Mouse (Mus musculus) liver, embryonic 15.5 days (tissue): ENCODE measurements around the gene Actr3b. TPM values are rescaled to one million over a fixed set of nuclear protein-coding genes. Genes with fewer than 3 reads are reported as not detected.
"Not testable (repeated sequence)": the region's sequence is repeated elsewhere in the genome, so short reads cannot be mapped to it uniquely, and the experiment has no call there.

ENCODE experiments used
- ATAC-seq: fragments of 200-750 bp; cut with Nextera tagmentation; 2 replicates; pipeline ENCODE4 v1.8.0; 2017; ENCODE audit warnings: moderate number of reproducible peaks, mild to moderate bottlenecking, moderate library complexity; ENCODE audit not compliant: insufficient read depth
- H3K27ac ChIP-seq: fragments of 300-500 bp; sonication (generic); replicated peaks from 2 replicates; pipeline ENCODE4 v1.5.1; 2015; ENCODE audit warnings: mild to moderate bottlenecking, inconsistent platforms
- H3K27me3 ChIP-seq: fragments of 300-500 bp; sonication (generic); 2 replicates; pipeline ENCODE4 v1.6.1; 2015; ENCODE audit warnings: mild to moderate bottlenecking, inconsistent platforms
- H3K36me3 ChIP-seq: fragments of 300-500 bp; sonication (generic); replicated peaks from 2 replicates; pipeline ENCODE4 v1.6.1; 2015; ENCODE audit warnings: moderate library complexity, mild to moderate bottlenecking, inconsistent platforms
- H3K4me1 ChIP-seq: fragments of 300-500 bp; sonication (generic); replicated peaks from 2 replicates; pipeline ENCODE4 v1.6.1; 2015; ENCODE audit warnings: inconsistent platforms
- H3K4me2 ChIP-seq: fragments of 300-500 bp; sonication (generic); 2 replicates; pipeline ENCODE4 v1.6.1; 2015; ENCODE audit warnings: moderate library complexity, mild to moderate bottlenecking, inconsistent platforms
- H3K4me3 ChIP-seq: fragments of 300-500 bp; sonication (generic); replicated peaks from 2 replicates; pipeline ENCODE4 v1.5.1; 2015; ENCODE audit warnings: mild to moderate bottlenecking, inconsistent platforms
- H3K9ac ChIP-seq: fragments of 300-500 bp; sonication (generic); 2 replicates; pipeline ENCODE4 v1.6.1; 2015; ENCODE audit warnings: moderate library complexity, mild to moderate bottlenecking, inconsistent platforms
- H3K9me3 ChIP-seq: fragments of 300-500 bp; sonication (generic); replicated peaks from 2 replicates; pipeline ENCODE4 v1.6.1; 2016; ENCODE audit warnings: inconsistent platforms
- WGBS: fragments of 180-500 bp; shearing (Covaris S2); methylation state at CpG from one replicate; pipeline ENCODE4 v1.1.7; 2015; ENCODE audit warnings: mixed read lengths; ENCODE audit not compliant: insufficient replicate concordance; 5-methylcytosine and 5-hydroxymethylcytosine counted together
- polyA plus RNA-seq: library from polyadenylated mRNA; unstranded; fragments of >200 nt; fragmentation: Nextera tagmentation; extraction: Ambion mirVana; gene quantifications from 2 replicates; pipeline ENCODE4 v1.2.1, GENCODE M21; 2015

Actr3b gene
- 0.41 and 0.60 TPM in 2 replicates for polyA plus RNA-seq

DNA sequence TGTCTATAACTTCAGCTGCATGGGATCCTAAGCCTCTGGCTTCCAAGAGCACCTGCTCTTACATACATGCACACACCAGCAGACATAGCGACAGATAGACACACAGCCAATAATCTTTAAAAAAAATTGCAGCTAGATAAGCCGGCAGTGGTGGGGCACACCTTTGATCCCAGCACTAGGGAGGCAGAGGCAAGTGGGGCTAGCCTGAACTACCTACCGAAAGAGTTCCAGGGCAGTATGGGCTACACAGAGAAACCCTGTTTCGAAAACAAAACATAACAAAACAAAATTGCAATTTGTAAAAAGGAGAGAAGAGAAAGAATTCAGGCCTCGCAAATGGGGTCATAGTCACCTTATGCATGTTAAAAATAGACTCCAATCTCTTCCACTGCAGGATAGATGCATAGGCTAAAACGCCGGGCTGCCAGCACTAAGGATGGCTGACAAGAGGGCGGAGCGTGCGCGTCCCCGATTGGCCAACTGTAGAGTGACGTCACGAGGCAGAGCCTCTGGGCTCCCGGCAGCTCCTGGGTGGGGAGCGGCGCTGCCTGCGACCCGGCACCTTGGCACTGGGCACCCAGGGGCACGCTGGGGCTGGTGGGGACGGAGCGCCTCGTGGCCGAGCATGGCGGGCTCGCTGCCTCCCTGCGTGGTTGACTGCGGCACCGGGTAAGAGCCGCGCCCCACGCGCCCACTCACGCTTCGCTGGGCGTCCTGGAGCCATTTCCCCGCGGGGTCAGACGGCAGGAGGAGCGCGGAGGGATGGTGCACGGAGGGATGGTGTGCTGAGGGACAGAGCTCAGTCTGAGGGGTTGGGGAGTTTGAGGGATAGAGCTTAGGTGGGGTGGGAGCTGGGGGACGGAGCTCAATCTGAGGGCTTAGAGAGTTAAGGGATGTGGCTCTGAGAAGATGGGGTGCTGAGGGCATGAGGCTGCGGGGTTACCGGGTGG lies at the start of gene Actr3b:
TSS of gene Actr3b (plus strand) at position 538 of the 950 bp plus-strand sequence.
- 2% methylated on average over 45 of the region's 45 CpGs for WGBS
- H3K4me3 ChIP-seq: peak within 1 kb of the TSS; percentile 61
- H3K9me3 ChIP-seq: no peaks in the 10 kb centered on the region
- peak within 1 kb of the TSS; percentile 86 for H3K4me2 ChIP-seq
- ATAC-seq: peak; percentile 68
- H3K4me1 ChIP-seq: peaks cover 13% of the 10 kb centered on the region
- H3K27me3 ChIP-seq: peaks cover 22% of the 10 kb centered on the region
- no peak within 1 kb of the TSS for H3K27ac ChIP-seq
- no peaks in the 10 kb centered on the region for H3K36me3 ChIP-seq
- 0 out of 2 replicates have a peak within 1 kb of the TSS, but pooled peaks have one; percentile 8 for H3K9ac ChIP-seq

DNA sequence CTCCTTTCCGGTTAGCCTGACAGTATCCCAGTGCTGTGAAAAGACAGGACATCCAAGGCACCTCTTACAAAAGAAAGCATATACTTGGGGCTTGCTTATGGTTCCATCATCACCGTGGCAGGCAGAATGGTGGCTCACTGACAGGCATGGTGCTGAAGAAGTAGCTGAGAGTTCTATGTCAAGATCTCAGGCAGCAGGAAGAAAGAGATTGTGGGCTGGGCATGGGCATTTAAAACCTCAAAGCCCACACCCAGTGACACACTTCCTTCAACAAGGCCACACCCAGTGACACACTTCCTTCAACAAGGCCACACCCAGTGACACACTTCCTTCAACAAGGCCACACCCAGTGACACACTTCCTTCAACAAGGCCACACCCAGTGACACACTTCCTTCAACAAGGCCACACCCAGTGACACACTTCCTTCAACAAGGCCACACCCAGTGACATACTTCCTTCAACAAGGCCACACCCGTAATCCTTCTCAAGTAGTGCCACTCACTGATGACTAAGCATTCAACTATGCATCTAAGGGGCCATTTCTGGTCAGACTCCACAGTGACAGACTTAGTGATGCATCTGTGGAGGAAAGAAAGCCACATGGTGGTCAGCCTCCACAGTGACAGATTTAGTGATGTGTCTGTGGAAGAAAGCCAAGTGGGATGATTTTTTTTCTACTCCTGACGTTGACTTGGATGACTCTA lies 46.6 kb upstream of the Actr3b start:
- H3K4me1 ChIP-seq, H3K4me2 ChIP-seq, H3K9me3 ChIP-seq, ATAC-seq, H3K36me3 ChIP-seq, H3K9ac ChIP-seq, H3K27ac ChIP-seq, H3K27me3 ChIP-seq, H3K4me3 ChIP-seq: not testable (repeated sequence)
- 76% methylated on average over 4 of the region's 4 CpGs for WGBS

DNA sequence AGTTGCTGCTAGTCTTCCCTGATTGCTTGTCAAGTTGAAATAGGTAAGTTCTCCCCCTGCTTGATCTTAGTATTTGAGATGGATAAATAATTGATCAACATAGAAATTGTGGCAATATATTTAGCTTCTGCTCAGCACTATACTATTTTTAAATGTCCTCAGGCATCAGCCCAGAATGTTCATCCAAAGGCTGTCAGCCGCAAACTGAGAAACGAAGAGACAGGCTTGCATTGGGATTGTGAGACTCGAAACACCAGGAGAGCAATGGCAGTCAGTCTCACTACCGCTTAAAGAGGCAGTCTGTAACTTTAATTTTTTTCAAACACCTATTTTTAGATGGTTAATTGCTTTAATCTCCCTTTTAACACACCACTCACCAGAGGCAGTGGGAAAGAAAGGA lies 40.4 kb upstream of the Actr3b start:
- no peak overlapping the region for H3K4me3 ChIP-seq
- no peaks in the 10 kb centered on the region for H3K27me3 ChIP-seq
- no peak for ATAC-seq
- no peaks in the 10 kb centered on the region for H3K9me3 ChIP-seq
- 71% methylated on average over 4 of the region's 4 CpGs for WGBS
- no peaks in the 10 kb centered on the region for H3K36me3 ChIP-seq
- H3K27ac ChIP-seq: no peak overlapping the region
- no peaks in the 10 kb centered on the region for H3K4me1 ChIP-seq
- H3K4me2 ChIP-seq: no peak overlapping the region
- no peak overlapping the region for H3K9ac ChIP-seq

DNA sequence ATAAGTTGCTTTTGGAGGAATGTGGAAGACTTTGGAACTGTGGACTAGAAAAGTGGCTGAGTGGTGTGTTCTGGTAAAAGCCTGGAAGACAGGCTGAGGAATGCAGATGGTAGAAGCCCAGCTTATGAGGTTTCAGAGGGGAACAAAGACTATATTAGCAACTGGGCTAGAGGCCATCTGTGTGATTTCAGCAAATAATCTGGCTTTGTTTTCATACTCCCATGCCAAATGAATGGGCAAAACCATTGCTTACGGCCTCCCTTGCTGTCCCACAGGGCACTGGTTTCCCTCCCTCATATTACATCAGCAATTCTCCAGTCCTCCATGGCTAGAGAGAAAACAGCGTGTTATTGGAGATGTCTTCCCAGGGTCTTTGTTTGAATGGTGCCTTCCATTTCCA lies 36.8 kb upstream of the Actr3b start:
- no peaks in the 10 kb centered on the region for H3K27me3 ChIP-seq
- ATAC-seq: no peak
- no peak overlapping the region for H3K9ac ChIP-seq
- H3K4me2 ChIP-seq: no peak overlapping the region
- 63% methylated on average over 2 of the region's 2 CpGs for WGBS
- no peaks in the 10 kb centered on the region for H3K9me3 ChIP-seq
- H3K27ac ChIP-seq: no peak overlapping the region
- H3K4me1 ChIP-seq: no peaks in the 10 kb centered on the region
- no peaks in the 10 kb centered on the region for H3K36me3 ChIP-seq
- H3K4me3 ChIP-seq: no peak overlapping the region

DNA sequence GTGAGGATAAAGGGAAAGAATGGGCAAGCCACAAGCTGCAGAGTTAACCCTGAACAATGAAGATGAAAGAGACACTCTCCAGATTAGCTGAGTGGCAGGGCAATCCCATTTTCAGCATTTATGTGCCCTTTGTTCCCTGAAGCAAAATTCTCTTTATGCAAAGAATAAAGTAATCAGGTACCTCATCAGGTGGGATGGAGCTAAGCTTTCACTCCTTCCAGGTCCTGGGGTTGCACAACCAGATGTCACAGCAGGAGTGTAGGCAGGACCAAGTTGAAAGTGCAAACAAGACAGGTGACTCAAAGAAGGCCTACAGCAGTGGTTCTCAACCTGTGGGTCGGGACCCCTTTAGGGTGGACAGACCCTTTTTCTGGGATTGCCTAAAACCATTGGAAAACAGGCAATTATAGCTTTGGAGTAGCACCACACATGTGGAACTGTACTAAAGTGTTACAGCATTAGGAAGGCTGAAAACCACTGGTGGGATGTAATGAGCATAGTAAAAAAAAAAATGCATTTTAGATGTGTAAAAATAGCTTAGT lies 35.6 kb upstream of the Actr3b start:
- Histone ChIP-seq H3K27ac (no peak overlapping the region), H3K36me3 (no peaks in the 10 kb centered on the region), H3K4me1 (no peaks in the 10 kb centered on the region), H3K9me3 (no peaks in the 10 kb centered on the region), H3K4me3 (no peak overlapping the region), H3K27me3 (no peaks in the 10 kb centered on the region), H3K9ac (no peak overlapping the region), H3K4me2 (no peak overlapping the region)
- ATAC-seq: no peak
- 16% methylated on average over 1 of the region's 1 CpGs for WGBS

DNA sequence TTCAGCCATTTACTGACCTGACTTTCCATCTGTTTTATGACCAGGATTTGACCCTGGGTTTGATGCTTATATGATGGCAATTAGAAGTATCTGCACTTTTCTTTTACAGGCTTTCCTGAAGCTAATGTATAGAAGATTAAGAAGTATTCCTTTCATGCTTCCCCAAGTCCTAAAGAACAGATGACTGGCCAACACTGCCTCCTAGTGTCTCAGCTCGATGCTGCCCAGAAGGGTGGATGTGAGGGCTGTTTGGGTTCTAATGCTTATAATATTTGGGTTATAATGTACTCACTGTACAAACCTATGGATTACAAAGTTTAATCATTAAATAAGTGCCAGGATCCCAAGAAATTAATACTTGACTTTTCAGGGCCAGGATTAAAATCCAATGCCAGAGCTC lies 25.5 kb upstream of the Actr3b start:
- H3K4me2 ChIP-seq: no peak overlapping the region
- no peaks in the 10 kb centered on the region for H3K36me3 ChIP-seq
- H3K4me3 ChIP-seq: no peak overlapping the region
- H3K9me3 ChIP-seq: no peaks in the 10 kb centered on the region
- 8% methylated on average over 1 of the region's 1 CpGs for WGBS
- no peak overlapping the region for H3K27ac ChIP-seq
- no peak for ATAC-seq
- no peak overlapping the region for H3K9ac ChIP-seq
- H3K4me1 ChIP-seq: no peaks in the 10 kb centered on the region
- no peaks in the 10 kb centered on the region for H3K27me3 ChIP-seq

DNA sequence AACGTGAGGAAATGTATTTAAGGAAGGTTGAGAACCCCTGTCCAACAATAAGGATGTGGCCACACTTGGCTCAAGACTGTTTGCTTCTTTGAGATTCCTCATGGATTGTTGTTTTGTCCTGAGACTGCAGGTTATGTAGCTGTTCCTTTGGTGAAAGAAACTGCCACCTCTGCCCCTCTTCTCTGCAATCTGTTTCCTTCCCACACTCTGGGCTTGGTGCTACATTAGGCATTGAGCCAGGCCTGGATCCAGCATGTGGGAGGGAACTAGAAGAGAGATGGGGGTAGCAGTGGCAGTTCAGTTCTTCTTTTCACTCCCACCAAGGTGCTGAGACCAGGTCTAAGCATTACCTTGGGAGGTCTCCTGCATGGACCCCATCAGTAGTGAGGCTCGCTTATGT lies 23.9 kb upstream of the Actr3b start:
- H3K27ac ChIP-seq: no peak overlapping the region
- H3K9ac ChIP-seq: no peak overlapping the region
- H3K36me3 ChIP-seq: no peaks in the 10 kb centered on the region
- H3K9me3 ChIP-seq: no peaks in the 10 kb centered on the region
- no peaks in the 10 kb centered on the region for H3K27me3 ChIP-seq
- WGBS: 42% methylated on average over 2 of the region's 2 CpGs
- H3K4me2 ChIP-seq: no peak overlapping the region
- no peak overlapping the region for H3K4me3 ChIP-seq
- no peak for ATAC-seq
- H3K4me1 ChIP-seq: no peaks in the 10 kb centered on the region

DNA sequence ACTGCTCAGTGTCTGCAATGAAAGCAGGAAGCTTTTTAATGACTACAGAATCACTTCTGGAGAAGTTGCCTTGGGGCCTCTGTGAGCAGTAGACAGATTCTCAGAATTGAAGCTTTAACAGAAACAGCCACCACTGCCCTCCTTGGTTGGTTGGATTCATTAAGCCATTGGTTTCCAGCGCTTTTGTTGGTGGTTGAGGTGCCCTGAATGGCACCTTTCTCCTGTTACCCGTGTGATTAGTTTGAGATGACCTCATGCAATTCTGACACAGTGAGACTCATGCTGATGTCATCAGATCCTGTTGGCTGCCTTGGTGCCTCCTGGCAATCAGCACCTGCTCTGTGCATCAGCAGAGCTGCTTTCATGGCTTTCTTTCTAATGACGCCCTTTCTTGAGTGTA lies 21.3 kb upstream of the Actr3b start:
- no peak overlapping the region for H3K27ac ChIP-seq
- H3K4me1 ChIP-seq: no peaks in the 10 kb centered on the region
- H3K9me3 ChIP-seq: no peaks in the 10 kb centered on the region
- H3K4me2 ChIP-seq: no peak overlapping the region
- no peak overlapping the region for H3K4me3 ChIP-seq
- H3K27me3 ChIP-seq: no peaks in the 10 kb centered on the region
- ATAC-seq: no peak
- H3K9ac ChIP-seq: no peak overlapping the region
- H3K36me3 ChIP-seq: no peaks in the 10 kb centered on the region
- 42% methylated on average over 3 of the region's 3 CpGs for WGBS

DNA sequence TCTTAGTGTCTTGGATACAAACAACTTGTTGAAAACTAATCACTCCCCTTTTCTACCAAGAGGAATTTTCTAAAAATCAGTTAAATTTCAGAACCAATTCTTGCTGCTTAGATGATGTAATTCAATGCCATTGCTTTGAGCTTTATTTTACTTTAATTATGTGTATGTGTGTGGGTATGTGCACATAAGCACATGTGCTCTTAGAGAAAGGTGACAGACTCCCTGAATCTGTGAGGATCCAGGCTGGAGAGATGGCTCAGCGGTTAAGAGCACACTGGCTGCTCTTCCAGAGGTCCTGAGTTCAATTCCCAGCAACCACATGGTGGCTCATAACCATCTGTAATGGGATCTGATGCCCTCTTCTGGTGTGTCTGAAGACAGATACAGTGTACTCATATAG lies 20.9 kb upstream of the Actr3b start:
- ATAC-seq, H3K9me3 ChIP-seq, H3K4me2 ChIP-seq, H3K4me1 ChIP-seq, H3K27me3 ChIP-seq, H3K9ac ChIP-seq, H3K27ac ChIP-seq, H3K4me3 ChIP-seq, H3K36me3 ChIP-seq: not testable (repeated sequence)
- WGBS: 57% methylated on average over 1 of the region's 1 CpGs

DNA sequence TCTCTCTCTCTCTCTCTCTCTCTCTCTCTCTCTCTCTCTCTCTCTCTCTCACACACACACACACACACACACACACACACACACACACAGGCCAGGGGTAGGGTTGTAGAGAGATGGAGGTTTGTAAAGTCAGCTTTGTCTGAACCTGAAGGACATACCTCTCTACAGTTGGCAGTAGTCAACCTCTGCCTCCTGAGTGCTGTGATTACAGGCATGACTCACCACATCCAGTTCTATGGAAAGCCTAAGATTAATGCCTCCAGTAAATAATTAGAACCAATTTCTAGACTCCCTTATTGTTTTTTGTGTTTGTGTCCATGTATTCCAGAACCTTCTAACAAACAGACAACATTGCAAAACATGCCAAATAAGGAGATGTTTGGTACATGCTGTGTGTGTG lies 11.9 kb upstream of the Actr3b start:
- H3K36me3 ChIP-seq: no peaks in the 10 kb centered on the region
- no peaks in the 10 kb centered on the region for H3K27me3 ChIP-seq
- H3K4me1 ChIP-seq: no peaks in the 10 kb centered on the region
- H3K4me3 ChIP-seq: no peak overlapping the region
- H3K27ac ChIP-seq: no peak overlapping the region
- H3K9ac ChIP-seq: no peak overlapping the region
- H3K4me2 ChIP-seq: no peak overlapping the region
- no peaks in the 10 kb centered on the region for H3K9me3 ChIP-seq
- ATAC-seq: no peak

DNA sequence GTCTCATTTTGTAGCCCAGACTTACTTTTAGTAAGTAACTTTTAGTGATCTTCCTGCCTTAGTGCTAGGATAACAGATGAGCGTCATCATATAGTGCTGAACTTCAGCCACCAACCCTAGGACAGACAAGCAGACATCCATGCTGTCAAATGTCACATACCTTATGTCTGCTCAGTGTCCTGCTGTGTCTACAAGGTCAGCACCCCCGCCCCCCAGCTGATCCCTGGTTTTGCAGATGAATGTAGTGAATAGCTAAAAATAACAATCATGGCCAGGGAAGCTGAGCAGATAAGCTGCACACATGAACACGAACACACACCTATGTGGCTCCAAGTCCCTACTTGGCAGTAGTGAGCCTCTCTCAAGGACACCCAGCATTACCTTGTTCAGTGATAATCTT lies 11.2 kb upstream of the Actr3b start:
- H3K27me3 ChIP-seq: no peaks in the 10 kb centered on the region
- no peak overlapping the region for H3K4me2 ChIP-seq
- no peak for ATAC-seq
- no peaks in the 10 kb centered on the region for H3K36me3 ChIP-seq
- H3K4me1 ChIP-seq: no peaks in the 10 kb centered on the region
- 44% methylated on average over 3 of the region's 3 CpGs for WGBS
- no peaks in the 10 kb centered on the region for H3K9me3 ChIP-seq
- no peak overlapping the region for H3K27ac ChIP-seq
- H3K4me3 ChIP-seq: no peak overlapping the region
- H3K9ac ChIP-seq: no peak overlapping the region
